Mouse (Mus musculus): ENCODE measurements around the gene Krt87. TPM values are rescaled to one million over a fixed set of nuclear protein-coding genes. Genes with fewer than 3 reads are reported as not detected.

Krt87 gene
- polyA plus RNA-seq, 1 experiment from 2014 or later: not detected

- 46% methylated on average over 5 of the region's 5 CpGs for WGBS
- H3K4me2 ChIP-seq: no peak overlapping the region
- ATAC-seq (replicated peaks; ENCODE audit: low FRiP score): no peak
- H3K36me3 ChIP-seq: no peaks in the 10 kb centered on the region
- H3K27me3 ChIP-seq: peaks cover 5% of the 10 kb centered on the region; the same call in 1 of the 2 replicates
- peaks cover 5% of the 10 kb centered on the region; the same call in 1 of the 2 replicates for H3K4me1 ChIP-seq
- H3K27ac ChIP-seq: no peak overlapping the region
- H3K9ac ChIP-seq: no peak overlapping the region
- no peak overlapping the region for H3K4me3 ChIP-seq (replicated peaks)
- H3K9me3 ChIP-seq (replicated peaks): no peaks in the 10 kb centered on the region
These were observed 50.5 kb downstream of the Krt87 start for GRCm38 (mm10) chr15:101388034-101388541.

DNA sequence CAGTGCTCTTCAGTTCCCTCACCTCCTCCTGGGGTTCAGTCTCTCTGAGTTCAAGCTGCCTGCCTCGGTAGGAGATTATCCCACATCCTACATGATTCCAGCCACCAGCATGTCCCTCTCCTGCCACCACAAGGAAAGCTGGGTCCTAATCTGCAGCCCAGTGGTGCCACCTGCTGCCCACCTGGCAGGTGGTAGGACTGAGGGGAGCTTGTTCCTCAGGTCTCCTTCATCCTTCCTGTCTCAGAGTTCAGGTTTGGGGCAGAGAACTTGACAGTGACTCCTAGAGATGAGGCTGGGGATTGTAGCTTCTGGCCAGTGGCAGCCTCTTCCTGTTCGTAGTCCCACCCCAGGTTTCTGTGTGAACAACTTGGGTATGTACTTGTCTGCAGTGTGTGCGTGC lies 51.4 kb downstream of the Krt87 start:
- Histone ChIP-seq H3K4me3 (replicated peaks) (no peak overlapping the region), H3K36me3 (no peaks in the 10 kb centered on the region), H3K9ac (no peak overlapping the region), H3K9me3 (replicated peaks) (no peaks in the 10 kb centered on the region), H3K4me2 (no peak overlapping the region), H3K4me1 (peaks cover 5% of the 10 kb centered on the region; the same call in 1 of the 2 replicates), H3K27me3 (peaks cover 8% of the 10 kb centered on the region; the same call in 1 of the 2 replicates), H3K27ac (no peak overlapping the region)
- WGBS: 60% methylated on average over 3 of the region's 3 CpGs
- ATAC-seq (replicated peaks; ENCODE audit: low FRiP score): no peak

DNA sequence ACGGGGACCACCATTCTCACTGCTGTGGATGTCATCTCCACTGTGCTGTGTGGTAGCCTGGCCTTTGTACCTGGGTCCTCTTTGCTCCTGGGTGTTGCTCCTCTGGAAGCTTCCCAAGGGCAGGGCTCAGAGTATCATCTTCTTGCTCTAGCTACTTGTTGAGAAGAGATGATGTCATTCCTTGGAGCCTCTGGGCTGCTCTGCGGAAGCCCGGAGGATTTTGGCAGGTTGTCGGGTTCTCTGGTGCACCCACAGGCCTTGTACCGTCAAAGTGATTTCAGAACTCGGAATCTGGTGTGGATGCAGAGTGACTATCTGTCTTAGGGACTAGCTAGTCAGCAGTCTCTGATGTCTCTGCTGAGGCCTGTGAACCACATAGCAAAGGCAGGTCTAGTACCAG lies 53.5 kb downstream of the Krt87 start:
- WGBS: 88% methylated on average over 6 of the region's 6 CpGs
- Histone ChIP-seq H3K36me3 (no peaks in the 10 kb centered on the region), H3K4me3 (replicated peaks) (no peak overlapping the region), H3K9ac (no peak overlapping the region), H3K27me3 (peaks cover 11% of the 10 kb centered on the region; the same call in 1 of the 2 replicates), H3K4me2 (no peak overlapping the region), H3K27ac (no peak overlapping the region), H3K9me3 (replicated peaks) (no peaks in the 10 kb centered on the region), H3K4me1 (peaks cover 8% of the 10 kb centered on the region; the same call in 1 of the 2 replicates)
- no peak for ATAC-seq (replicated peaks; ENCODE audit: low FRiP score)

DNA sequence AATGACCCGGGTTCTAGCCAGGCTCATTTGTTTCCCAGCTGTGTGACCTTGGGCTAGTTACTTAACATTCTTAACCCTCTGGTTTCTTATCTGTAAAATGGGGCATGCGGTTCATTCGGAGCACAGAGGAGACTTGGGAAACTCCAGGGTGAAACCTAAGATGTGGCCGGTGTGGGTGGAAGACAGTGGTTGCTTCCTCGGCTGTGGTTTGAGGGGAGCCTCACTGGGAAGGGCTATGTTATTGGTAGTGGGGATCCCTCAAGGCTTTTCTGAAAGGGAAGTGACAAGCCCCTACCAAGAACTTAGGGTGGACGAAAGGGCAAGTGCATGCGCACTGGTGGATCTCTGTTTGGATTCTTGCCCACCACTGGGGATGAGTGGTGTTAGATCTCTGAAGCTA lies 54.0 kb downstream of the Krt87 start:
- H3K4me1 ChIP-seq: peaks cover 8% of the 10 kb centered on the region; the same call in 1 of the 2 replicates
- no peak overlapping the region for H3K27ac ChIP-seq
- no peak for ATAC-seq (replicated peaks; ENCODE audit: low FRiP score)
- 64% methylated on average over 7 of the region's 7 CpGs for WGBS
- H3K9me3 ChIP-seq (replicated peaks): no peaks in the 10 kb centered on the region
- no peak overlapping the region for H3K4me3 ChIP-seq (replicated peaks)
- H3K9ac ChIP-seq: no peak overlapping the region
- no peak overlapping the region for H3K4me2 ChIP-seq
- H3K27me3 ChIP-seq: peaks cover 11% of the 10 kb centered on the region; the same call in 1 of the 2 replicates
- H3K36me3 ChIP-seq: no peaks in the 10 kb centered on the region

DNA sequence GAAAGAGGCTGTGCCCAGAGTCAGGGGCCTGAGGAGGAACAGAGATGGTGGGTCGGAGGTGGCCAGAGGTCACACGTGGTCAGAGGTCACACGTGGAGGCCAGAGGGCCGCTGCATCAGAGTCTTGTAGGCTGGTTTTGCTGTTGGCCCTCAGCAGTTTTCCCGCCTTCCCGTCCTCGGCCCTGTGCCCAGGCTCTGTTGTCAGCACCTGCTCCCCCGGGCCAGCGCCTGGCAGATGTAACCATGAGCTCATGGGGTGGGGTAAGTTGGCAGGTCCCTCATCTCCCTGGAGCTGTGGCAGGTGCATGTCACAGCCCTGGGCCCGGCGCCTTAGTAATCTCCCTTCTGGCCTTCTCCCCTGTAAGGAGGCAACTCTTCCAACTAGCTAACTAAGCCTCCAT lies 55.8 kb downstream of the Krt87 start:
- no peak overlapping the region for H3K4me3 ChIP-seq (replicated peaks)
- H3K9ac ChIP-seq: no peak overlapping the region
- peaks cover 11% of the 10 kb centered on the region for H3K4me1 ChIP-seq
- H3K4me2 ChIP-seq: no peak overlapping the region
- no peak for ATAC-seq (replicated peaks; ENCODE audit: low FRiP score)
- no peaks in the 10 kb centered on the region for H3K36me3 ChIP-seq
- no peak overlapping the region for H3K27ac ChIP-seq
- peaks cover 11% of the 10 kb centered on the region; the same call in 1 of the 2 replicates for H3K27me3 ChIP-seq
- WGBS: 77% methylated on average over 11 of the region's 11 CpGs
- H3K9me3 ChIP-seq (replicated peaks): no peaks in the 10 kb centered on the region

DNA sequence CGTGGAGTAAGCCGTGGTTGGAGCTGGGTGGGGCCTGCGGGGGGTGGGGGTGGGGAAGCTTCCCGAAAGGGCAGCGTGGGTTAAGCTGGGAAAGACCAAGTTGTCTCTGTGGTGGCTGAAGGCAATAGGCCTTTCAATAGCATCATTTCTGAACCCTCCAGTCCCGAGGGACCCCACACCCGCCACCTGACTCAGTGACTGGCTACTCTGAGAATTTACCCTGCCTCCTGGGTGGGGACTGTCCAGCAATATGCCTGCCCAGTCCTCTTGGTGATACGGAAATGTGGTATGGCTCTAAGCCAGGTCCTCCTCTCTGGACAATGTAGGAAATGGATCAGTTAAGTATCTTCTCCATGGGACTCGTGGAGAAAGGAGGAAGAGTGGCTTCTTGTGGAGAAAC lies 56.8 kb downstream of the Krt87 start:
- 71% methylated on average over 9 of the region's 9 CpGs for WGBS
- H3K36me3 ChIP-seq: no peaks in the 10 kb centered on the region
- H3K4me3 ChIP-seq (replicated peaks): no peak overlapping the region
- no peak overlapping the region for H3K4me2 ChIP-seq
- H3K27me3 ChIP-seq: peaks cover 11% of the 10 kb centered on the region; the same call in 1 of the 2 replicates
- peaks cover 21% of the 10 kb centered on the region for H3K4me1 ChIP-seq
- ATAC-seq (replicated peaks; ENCODE audit: low FRiP score): no peak
- H3K27ac ChIP-seq: no peak overlapping the region
- no peaks in the 10 kb centered on the region for H3K9me3 ChIP-seq (replicated peaks)
- no peak overlapping the region for H3K9ac ChIP-seq

Other genes starting within 250 kb of the Krt87 start
- 4.7 TPM in 2 replicates for gene Grasp, start 214.6 kb downstream of the Krt87 start, polyA plus RNA-seq (2015; fragmentation: Nextera tagmentation; extraction: Ambion mirVana)
- 9.8 and 10.0 TPM in 2 replicates for gene Nr4a1, start 184.5 kb downstream of the Krt87 start, polyA plus RNA-seq (2015; fragmentation: Nextera tagmentation; extraction: Ambion mirVana)
- 75.0 and 80.1 TPM in 2 replicates for gene Atg101, start 154.5 kb downstream of the Krt87 start, polyA plus RNA-seq (2015; fragmentation: Nextera tagmentation; extraction: Ambion mirVana)
- 18.1 and 19.9 TPM in 2 replicates for gene 6030408B16Rik, start 145.6 kb downstream of the Krt87 start, polyA plus RNA-seq (2015; fragmentation: Nextera tagmentation; extraction: Ambion mirVana)
- gene Krt80, start 68.6 kb downstream of the Krt87 start, polyA plus RNA-seq (2015; fragmentation: Nextera tagmentation; extraction: Ambion mirVana): 1.6 and 2.3 TPM in 2 replicates
- gene Krt7, start 27.8 kb downstream of the Krt87 start, polyA plus RNA-seq (2015; fragmentation: Nextera tagmentation; extraction: Ambion mirVana): 69.4 and 73.4 TPM in 2 replicates
- 0.17 and 0.18 TPM in 2 replicates for gene Krt88, start 8.9 kb upstream of the Krt87 start, polyA plus RNA-seq (2015; fragmentation: Nextera tagmentation; extraction: Ambion mirVana)
- gene Krt81, start 24.9 kb upstream of the Krt87 start, polyA plus RNA-seq (2015; fragmentation: Nextera tagmentation; extraction: Ambion mirVana): not detected in 2 replicates
- gene Krt86, start 34.7 kb upstream of the Krt87 start, polyA plus RNA-seq (2015; fragmentation: Nextera tagmentation; extraction: Ambion mirVana): not detected in 2 replicates
- not detected in 2 replicates for gene Krt83, start 52.7 kb upstream of the Krt87 start, polyA plus RNA-seq (2015; fragmentation: Nextera tagmentation; extraction: Ambion mirVana)
- not detected in 2 replicates for gene Gm49425, start 78.5 kb upstream of the Krt87 start, polyA plus RNA-seq (2015; fragmentation: Nextera tagmentation; extraction: Ambion mirVana)
- 0.31 TPM in 1 of 2 replicates, not detected in the other for gene Krt84, start 94.0 kb upstream of the Krt87 start, polyA plus RNA-seq (2015; fragmentation: Nextera tagmentation; extraction: Ambion mirVana)
- not detected in 2 replicates for gene Krt82, start 111.9 kb upstream of the Krt87 start, polyA plus RNA-seq (2015; fragmentation: Nextera tagmentation; extraction: Ambion mirVana)
- gene Krt90, start 124.1 kb upstream of the Krt87 start, polyA plus RNA-seq (2015; fragmentation: Nextera tagmentation; extraction: Ambion mirVana): 0.08 and 0.32 TPM in 2 replicates
- gene Krt75, start 135.1 kb upstream of the Krt87 start, polyA plus RNA-seq (2015; fragmentation: Nextera tagmentation; extraction: Ambion mirVana): 0.21 and 0.27 TPM in 2 replicates
- not detected in 2 replicates for gene Gm5414, start 189.4 kb upstream of the Krt87 start, polyA plus RNA-seq (2015; fragmentation: Nextera tagmentation; extraction: Ambion mirVana)
- not detected in 2 replicates for gene Gm5478, start 208.6 kb upstream of the Krt87 start, polyA plus RNA-seq (2015; fragmentation: Nextera tagmentation; extraction: Ambion mirVana)
- not detected in 2 replicates for gene Krt6b, start 241.5 kb upstream of the Krt87 start, polyA plus RNA-seq (2015; fragmentation: Nextera tagmentation; extraction: Ambion mirVana)

All from kidney, embryonic 15.5 days (tissue).